Mouse (Mus musculus) thymus, adult 2 months (tissue): ENCODE measurements around the gene Klra5.
"Not testable (repeated sequence)": the region's sequence is repeated elsewhere in the genome, so short reads cannot be mapped to it uniquely, and the experiment has no call there.

Source experiments
- CTCF ChIP-seq: fragments of 200-500 bp; IDR thresholded peaks from 2 replicates; pipeline ENCODE4 v1.5.1; 2012; ENCODE audit warnings: mild to moderate bottlenecking, control low read depth, low read length, moderate library complexity, borderline replicate concordance; ENCODE audit not compliant: control insufficient read depth, poor library complexity, insufficient read depth; ENCODE audit errors: extremely low read depth
- POLR2A ChIP-seq: fragments of 200-500 bp; IDR thresholded peaks from 2 replicates; pipeline ENCODE4 v1.6.1; 2012; ENCODE audit warnings: mild to moderate bottlenecking, low read length, control low read depth, moderate library complexity; ENCODE audit not compliant: control insufficient read depth, poor library complexity, insufficient read depth; ENCODE audit errors: extremely low read depth

DNA sequence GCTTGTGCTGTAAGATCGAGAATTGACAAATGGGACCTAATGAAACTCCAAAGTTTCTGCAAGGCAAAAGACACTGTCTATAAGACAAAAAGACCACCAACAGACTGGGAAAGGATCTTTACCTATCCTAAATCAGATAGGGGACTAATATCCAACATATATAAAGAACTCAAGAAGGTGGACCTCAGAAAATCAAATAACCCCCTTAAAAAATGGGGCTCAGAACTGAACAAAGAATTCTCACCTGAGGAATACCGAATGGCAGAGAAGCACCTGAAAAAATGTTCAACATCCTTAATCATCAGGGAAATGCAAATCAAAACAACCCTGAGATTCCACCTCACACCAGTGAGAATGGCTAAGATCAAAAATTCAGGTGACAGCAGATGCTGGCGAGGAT is 55.1 kb downstream of the Klra5 start, which contains the start of gene Gm17631:
- TF ChIP-seq CTCF, POLR2A: not testable (repeated sequence)
